Mouse (Mus musculus) liver, embryonic 14.5 days (tissue): ENCODE results near the gene Atic.

Experiments
- CTCF ChIP-seq: IDR thresholded peaks from 2 replicates; pipeline ENCODE4 v1.5.1; 2016; ENCODE audit warnings: antibody characterized with exemption, low read depth, control low read depth
- EP300 ChIP-seq: IDR thresholded peaks from 2 replicates; pipeline ENCODE4 v1.6.1; 2016; ENCODE audit warnings: antibody characterized with exemption, low read depth

DNA sequence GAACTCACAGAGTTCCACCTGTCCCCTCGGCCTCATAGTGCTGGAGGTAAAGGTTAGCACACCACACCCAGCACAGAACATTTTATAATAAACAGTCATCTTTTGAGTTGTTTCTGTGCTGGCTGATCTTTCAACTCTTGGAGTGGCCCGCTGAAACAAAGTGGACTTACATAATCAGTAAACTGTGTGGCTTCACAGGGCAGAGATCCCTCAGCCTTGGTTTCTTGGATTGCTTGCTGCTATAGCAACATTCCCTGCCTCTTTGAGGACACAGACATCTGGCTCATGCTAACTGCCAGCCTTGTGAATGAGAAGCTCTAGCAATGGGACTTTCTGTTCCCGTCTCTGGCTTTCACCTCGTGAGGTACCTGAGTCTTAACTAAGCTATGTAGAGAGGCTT lies 22.6 kb downstream of the Atic start:
- no peak for TF ChIP-seq CTCF
- no peak for TF ChIP-seq EP300
